Mouse (Mus musculus) lung, adult 18-20 months (tissue): ENCODE results near the gene Kmt2d.
A peak's percentile ranks its signal among the peaks of the same experiment; 100 is the strongest.

Source experiments
- DNase-seq, 2 experiments: peaks; one replicate each; pipeline ENCODE4 v3.0.0; 2022; ENCODE audit warnings: mixed read lengths in 2 of 2

The Kmt2d gene

GRCm38 (mm10) chr15:98853161-98853937 is 17.7 kb downstream of the Kmt2d start:
- DNase-seq: no peak

GRCm38 (mm10) chr15:98852733-98853132 is 18.3 kb downstream of the Kmt2d start:
- no peak for DNase-seq

- DNase-seq: peak in 1 of 2 experiments; percentile 3
These were observed 18.9 kb downstream of the Kmt2d start for GRCm38 (mm10) chr15:98852071-98852470.

- no peak for DNase-seq
These were observed 19.7 kb downstream of the Kmt2d start for GRCm38 (mm10) chr15:98851229-98851818.

GRCm38 (mm10) chr15:98850668-98851067 is 20.3 kb downstream of the Kmt2d start:
- DNase-seq: peak in 1 of 2 experiments; percentile 14

- DNase-seq: no peak
These were observed 20.9 kb downstream of the Kmt2d start for GRCm38 (mm10) chr15:98849956-98850600.

- DNase-seq: no peak
These were observed 21.8 kb downstream of the Kmt2d start for GRCm38 (mm10) chr15:98849165-98849564.

GRCm38 (mm10) chr15:98846140-98846539 is 24.9 kb downstream of the Kmt2d start:
- no peak for DNase-seq

GRCm38 (mm10) chr15:98845149-98845548 is 25.9 kb downstream of the Kmt2d start:
- no peak for DNase-seq

- DNase-seq: no peak
These were observed 27.3 kb downstream of the Kmt2d start for GRCm38 (mm10) chr15:98843595-98844223.

- peak in 1 of 2 experiments; percentile 5 for DNase-seq
These were observed 31.1 kb downstream of the Kmt2d start for GRCm38 (mm10) chr15:98839671-98840585.

- DNase-seq: no peak
These were observed 31.8 kb downstream of the Kmt2d start for GRCm38 (mm10) chr15:98839161-98839560.

- no peak for DNase-seq
These were observed 33.3 kb downstream of the Kmt2d start for GRCm38 (mm10) chr15:98837743-98838103.

GRCm38 (mm10) chr15:98837006-98837742 is 33.8 kb downstream of the Kmt2d start:
- no peak for DNase-seq

- DNase-seq: no peak
These were observed 35.7 kb downstream of the Kmt2d start for GRCm38 (mm10) chr15:98835291-98835690.

GRCm38 (mm10) chr15:98834059-98834458 is 36.9 kb downstream of the Kmt2d start:
- no peak for DNase-seq

GRCm38 (mm10) chr15:98833281-98833680 is 37.7 kb downstream of the Kmt2d start:
- DNase-seq: no peak

GRCm38 (mm10) chr15:98832161-98833058 is 38.6 kb downstream of the Kmt2d start:
- no peak for DNase-seq

GRCm38 (mm10) chr15:98831684-98832035 is 39.3 kb downstream of the Kmt2d start:
- DNase-seq: no peak
